Mouse (Mus musculus) adrenal gland, postnatal 36 days (tissue): Measurements from ENCODE around the gene Gja3. TPM values are rescaled to one million over a fixed set of nuclear protein-coding genes. Genes with fewer than 3 reads are reported as not detected.
"Not testable (repeated sequence)": the region's sequence is repeated elsewhere in the genome, so short reads cannot be mapped to it uniquely, and the experiment has no call there.

Experiments used
- DNase-seq, 2 experiments: peaks; one replicate each; pipeline ENCODE4 v3.0.0; 2021; ENCODE audit warnings: mixed read lengths in 1 of 2
- total RNA-seq, 2 experiments: library from RNA; stranded (reverse); gene quantifications; 2 replicates each; pipeline ENCODE4 v1.2.3; 2021

The Gja3 gene
- total RNA-seq, 2 experiments from 2014 or later: not detected

DNA sequence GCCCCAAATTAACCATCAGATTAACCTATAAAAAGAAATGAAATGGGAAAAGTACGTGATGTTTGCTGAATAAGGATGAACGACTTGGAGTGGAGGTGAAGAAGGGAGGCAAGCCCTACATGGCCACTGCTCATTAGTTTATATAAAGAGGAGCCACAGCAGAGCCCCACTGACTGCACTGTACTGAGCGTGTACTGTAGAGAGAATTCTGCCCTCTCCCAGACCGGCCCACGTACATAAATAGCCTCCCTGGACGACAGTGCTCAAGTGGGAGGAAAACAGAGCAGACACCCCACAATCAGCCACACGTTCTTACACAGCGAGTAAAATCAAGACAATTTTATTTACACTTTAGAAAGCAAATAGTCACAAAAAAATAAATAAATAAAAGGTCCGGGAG lies 23.8 kb downstream of the Gja3 start:
- DNase-seq: no peak

DNA sequence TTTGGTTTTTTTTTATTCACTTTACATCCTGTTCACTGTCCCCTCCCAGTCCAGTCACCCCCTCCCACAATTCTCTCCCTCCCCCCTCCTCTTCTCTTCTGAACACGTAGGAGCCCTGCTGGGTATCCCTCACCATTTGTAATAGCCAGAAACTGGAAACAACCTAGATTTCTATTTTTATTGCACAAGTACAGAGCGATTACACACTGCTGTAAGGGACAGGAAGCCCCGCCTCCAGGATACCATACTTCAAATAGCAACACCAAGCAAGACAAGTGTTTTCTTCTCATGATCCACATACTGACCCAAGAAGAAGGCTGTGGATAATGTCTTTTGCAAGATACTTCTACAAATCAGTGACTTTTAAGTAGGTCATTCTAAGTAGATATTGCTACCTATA lies 25.1 kb downstream of the Gja3 start:
- DNase-seq: no peak

DNA sequence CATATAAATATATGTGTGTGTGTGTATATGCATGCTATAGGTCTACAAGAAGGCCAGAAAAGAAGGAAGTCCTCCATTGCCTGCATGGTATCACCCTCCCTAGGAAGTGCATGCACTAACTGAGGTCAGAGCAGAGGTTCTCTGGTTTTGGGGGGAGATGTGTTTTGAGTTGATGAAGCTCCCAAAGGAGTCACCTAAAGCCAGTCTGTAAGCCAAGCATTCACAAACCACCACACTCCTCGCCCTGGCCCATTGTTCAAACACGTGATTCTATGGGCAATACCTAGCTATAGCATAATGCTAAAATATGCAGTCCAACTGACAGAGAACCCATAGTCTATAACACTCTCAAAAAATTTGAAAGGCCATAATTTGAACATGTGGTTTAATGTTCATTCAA lies 39.5 kb downstream of the Gja3 start:
- DNase-seq: no peak

DNA sequence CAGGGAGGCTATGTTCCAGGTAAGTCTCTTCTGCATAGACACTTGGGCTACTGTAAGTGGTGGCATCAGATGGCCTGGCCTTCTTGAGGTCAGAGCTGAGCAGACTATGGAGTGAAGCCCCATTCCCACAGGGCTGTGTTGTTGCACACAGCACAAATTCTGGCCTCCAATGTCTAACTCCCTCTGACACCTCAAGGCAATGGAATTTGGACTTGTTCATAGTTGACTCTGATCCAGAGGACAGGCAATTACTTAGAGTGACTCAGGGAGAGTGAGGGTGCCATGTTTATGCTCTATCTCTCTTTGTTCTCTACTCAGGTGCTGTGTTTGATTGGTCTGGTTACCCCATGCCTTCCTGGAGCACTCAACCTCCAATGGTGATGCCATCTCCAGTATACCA lies 41.1 kb downstream of the Gja3 start:
- not testable (repeated sequence) for DNase-seq

DNA sequence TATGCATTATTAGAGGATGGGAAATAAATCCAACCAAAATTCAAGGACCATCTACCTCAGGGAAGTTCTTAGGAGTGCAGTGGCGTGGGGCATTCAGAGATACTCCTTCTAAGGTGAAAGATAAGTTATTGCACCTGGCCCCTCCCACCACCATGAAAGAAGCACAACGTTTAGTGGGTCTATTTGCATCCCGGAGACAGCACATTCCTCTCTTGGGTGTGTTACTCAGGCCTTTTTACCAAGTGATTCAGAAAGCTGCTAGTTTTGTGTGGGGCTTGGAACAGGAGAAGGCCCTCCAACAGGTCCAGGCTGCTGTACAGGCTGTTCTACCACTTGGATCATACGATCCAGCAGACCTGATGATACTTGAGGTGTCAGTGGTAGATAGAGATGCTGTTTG lies 69.3 kb downstream of the Gja3 start:
- no peak for DNase-seq

Other genes with a start within 250 kb of the Gja3 start
- gene Zmym5, start 246.4 kb downstream of the Gja3 start, total RNA-seq: 10 to 100 TPM; 29.7 to 33.9 TPM
- 10 to 100 TPM; 54.9 to 55.5 TPM for gene Zmym2, start 171.4 kb downstream of the Gja3 start, total RNA-seq
- 10 to 100 TPM in 1 of 2 experiments, 1 to 10 TPM in 1; 1.1 to 15.2 TPM for gene Gjb2, start 46.6 kb upstream of the Gja3 start, total RNA-seq
- not detected for gene Gm4491, start 57.8 kb upstream of the Gja3 start, total RNA-seq
- gene Gjb6, start 75.5 kb upstream of the Gja3 start, total RNA-seq: not detected